Mouse (Mus musculus) heart, postnatal 0 days (tissue): ENCODE measurements around the gene Wrb. TPM values are rescaled to one million over a fixed set of nuclear protein-coding genes. Genes with fewer than 3 reads are reported as not detected.
A peak's percentile ranks its signal among the peaks of the same experiment; 100 is the strongest.

Experiments
- ATAC-seq: fragments of 200-750 bp; cut with Nextera tagmentation; 2 replicates; pipeline ENCODE4 v1.8.0; 2017; ENCODE audit warnings: low read depth, moderate number of reproducible peaks, moderate library complexity; ENCODE audit not compliant: insufficient read depth
- DNase-seq: peaks from one replicate; pipeline ENCODE4 v3.0.0-alpha.2; 2016; ENCODE audit warnings: low spot score
- H3K27ac ChIP-seq: fragments of 300-500 bp; sonication (generic); 2 replicates; pipeline ENCODE4 v1.5.1; 2014; ENCODE audit warnings: low read depth, mild to moderate bottlenecking
- H3K27me3 ChIP-seq: fragments of 300-500 bp; sonication (generic); 2 replicates; pipeline ENCODE4 v1.6.1; 2014; ENCODE audit warnings: low read length, mixed read lengths; ENCODE audit not compliant: control insufficient read depth, insufficient read depth
- H3K36me3 ChIP-seq: fragments of 300-500 bp; sonication (generic); replicated peaks from 2 replicates; pipeline ENCODE4 v1.6.1; 2014; ENCODE audit warnings: low read length, mixed read lengths; ENCODE audit not compliant: control insufficient read depth, insufficient read depth
- H3K4me1 ChIP-seq: fragments of 300-500 bp; sonication (generic); 2 replicates; pipeline ENCODE4 v1.6.1; 2014; ENCODE audit warnings: antibody characterized with exemption; ENCODE audit not compliant: control insufficient read depth, insufficient read depth
- H3K4me2 ChIP-seq: fragments of 300-500 bp; sonication (generic); 2 replicates; pipeline ENCODE4 v1.6.1; 2014; ENCODE audit warnings: low read depth, mild to moderate bottlenecking, low read length, moderate library complexity
- H3K4me3 ChIP-seq: fragments of 300-500 bp; sonication (generic); 2 replicates; pipeline ENCODE4 v1.5.1; 2014; ENCODE audit warnings: low read depth, low read length
- H3K9ac ChIP-seq: fragments of 300-500 bp; sonication (generic); replicated peaks from 2 replicates; pipeline ENCODE4 v1.6.1; 2014; ENCODE audit warnings: low read depth, low read length, mixed read lengths
- H3K9me3 ChIP-seq: fragments of 300-500 bp; sonication (generic); replicated peaks from 2 replicates; pipeline ENCODE4 v1.6.1; 2016; ENCODE audit warnings: low read length; ENCODE audit not compliant: control insufficient read depth
- CTCF ChIP-seq: IDR thresholded peaks from 2 replicates; pipeline ENCODE4 v1.5.1; 2016; ENCODE audit warnings: antibody characterized with exemption, control low read depth, low read depth
- EP300 ChIP-seq: IDR thresholded peaks from 2 replicates; pipeline ENCODE4 v1.6.1; 2016; ENCODE audit warnings: antibody characterized with exemption, low read depth
- WGBS: fragments of 180-500 bp; shearing (Covaris S2); extraction: QIAGEN DNeasy Blood & Tissue Kit; methylation state at CpG from one replicate; pipeline ENCODE4 v1.1.7; 2014; 5-methylcytosine and 5-hydroxymethylcytosine counted together
- polyA plus RNA-seq: library from polyadenylated mRNA; unstranded; fragments of >200 nt; fragmentation: Nextera tagmentation; extraction: Ambion mirVana; gene quantifications from 2 replicates; pipeline ENCODE4 v1.2.1, GENCODE M21; 2015
- total RNA-seq: library from RNA; depleted of rRNA; stranded (reverse); fragments of >200 nt; gene quantifications from 2 replicates; pipeline ENCODE4 v1.2.3, GENCODE M21; 2014; ENCODE audit warnings: low replicate concordance; rRNA removed

Gene Wrb
- total and polyA plus RNA-seq, 2 experiments from 2014 or later, result 28.9 to 54.7 TPM

GRCm38 (mm10) chr16:96191531-96192506 lies 46.6 kb downstream of the Wrb start, which contains the start of gene Lca5l:
Gene Lca5l (minus strand): TSS chr16:96192271.
- ATAC-seq (peak; percentile 97), DNase-seq (peak; percentile 98)
- Histone ChIP-seq H3K9ac (peak within 1 kb of the TSS; percentile 64), H3K4me3 (peak within 1 kb of the TSS; percentile 91), H3K4me1 (0 out of 2 replicates have a peak, but pooled peaks cover 6% of the 10 kb centered on the region), H3K4me2 (peak within 1 kb of the TSS; percentile 92), H3K27ac (peak within 1 kb of the TSS; percentile 90), H3K36me3 (no peaks in the 10 kb centered on the region), H3K9me3 (no peaks in the 10 kb centered on the region), H3K27me3 (no peaks in the 10 kb centered on the region)
- TF ChIP-seq CTCF (no peak), EP300 (no peak)
- WGBS, result under 1% methylated on average over 77 of the region's 77 CpGs

GRCm38 (mm10) chr16:96199913-96200701 lies 54.9 kb downstream of the Wrb start, which contains the start of gene Sh3bgr:
Gene Sh3bgr (plus strand): TSS chr16:96200450.
- H3K4me2 ChIP-seq, result peak within 1 kb of the TSS; percentile 62
- under 1% methylated on average over 20 of the region's 20 CpGs for WGBS
- peak within 1 kb of the TSS; percentile 49 for H3K4me3 ChIP-seq
- H3K9me3 ChIP-seq, result no peaks in the 10 kb centered on the region
- peak within 1 kb of the TSS; percentile 96 for H3K27ac ChIP-seq
- peak; percentile 96 for ATAC-seq
- no peaks in the 10 kb centered on the region for H3K27me3 ChIP-seq
- DNase-seq, result peak; percentile 94
- TF ChIP-seq CTCF, result no peak
- TF ChIP-seq EP300, result peak; percentile 82
- H3K4me1 ChIP-seq, result peaks cover 6% of the 10 kb centered on the region; the same call in 1 of the 2 replicates
- H3K36me3 ChIP-seq, result no peaks in the 10 kb centered on the region
- peak within 1 kb of the TSS; percentile 66 for H3K9ac ChIP-seq

GRCm38 (mm10) chr16:96200702-96201028 lies 55.5 kb downstream of the Wrb start:
- ATAC-seq (no peak; the same call in 1 of the 2 replicates), DNase-seq (no peak)
- TF ChIP-seq EP300 (no peak), CTCF (no peak)
- Histone ChIP-seq H3K9me3 (no peaks in the 10 kb centered on the region), H3K4me1 (peaks cover 6% of the 10 kb centered on the region), H3K36me3 (no peaks in the 10 kb centered on the region), H3K9ac (peak overlapping the region; percentile 66), H3K4me2 (peak overlapping the region; percentile 62), H3K27ac (peak overlapping the region; percentile 96), H3K4me3 (peak overlapping the region; percentile 49), H3K27me3 (no peaks in the 10 kb centered on the region)
- 15% methylated on average over 9 of the region's 9 CpGs for WGBS

GRCm38 (mm10) chr16:96201485-96202232 lies 56.5 kb downstream of the Wrb start:
- Histone ChIP-seq H3K9ac (peak overlapping the region; percentile 66), H3K9me3 (no peaks in the 10 kb centered on the region), H3K27ac (peak overlapping the region; percentile 96), H3K4me2 (peak overlapping the region; percentile 62), H3K4me1 (peaks cover 13% of the 10 kb centered on the region), H3K36me3 (no peaks in the 10 kb centered on the region), H3K4me3 (peak overlapping the region; percentile 49), H3K27me3 (no peaks in the 10 kb centered on the region)
- ATAC-seq (no peak), DNase-seq (no peak)
- no peak for TF ChIP-seq CTCF
- no peak for TF ChIP-seq EP300
- WGBS, result 45% methylated on average over 11 of the region's 11 CpGs

Other genes starting within 250 kb of the Wrb start
- gene Psmg1, start 154.4 kb upstream of the Wrb start, total RNA-seq, result 27.4 and 38.9 TPM in 2 replicates
- 53.5 and 61.3 TPM in 2 replicates for gene Psmg1, start 154.4 kb upstream of the Wrb start, polyA plus RNA-seq
- gene Brwd1, start 62.9 kb upstream of the Wrb start, total RNA-seq, result 69.0 and 72.1 TPM in 2 replicates
- gene Brwd1, start 62.9 kb upstream of the Wrb start, polyA plus RNA-seq, result 53.0 and 55.9 TPM in 2 replicates
- 56.7 and 76.8 TPM in 2 replicates for gene Hmgn1, start 17.7 kb upstream of the Wrb start, total RNA-seq
- 157 and 159 TPM in 2 replicates for gene Hmgn1, start 17.7 kb upstream of the Wrb start, polyA plus RNA-seq
- gene Lca5l, start 46.9 kb downstream of the Wrb start, total RNA-seq, result 1.5 and 3.4 TPM in 2 replicates
- gene Lca5l, start 46.9 kb downstream of the Wrb start, polyA plus RNA-seq, result 2.3 TPM in 2 replicates
- gene Sh3bgr, start 55.0 kb downstream of the Wrb start, total RNA-seq, result 227 and 290 TPM in 2 replicates
- gene Sh3bgr, start 55.0 kb downstream of the Wrb start, polyA plus RNA-seq, result 597 and 622 TPM in 2 replicates
- 0.08 TPM in 1 of 2 replicates, not detected in the other for gene B3galt5, start 90.4 kb downstream of the Wrb start, total RNA-seq
- gene B3galt5, start 90.4 kb downstream of the Wrb start, polyA plus RNA-seq, result not detected in 2 replicates